Mouse (Mus musculus): ENCODE measurements around the gene Olfr119.
"Not testable (repeated sequence)": the region's sequence is repeated elsewhere in the genome, so short reads cannot be mapped to it uniquely, and the experiment has no call there.

Olfr119 gene

DNA sequence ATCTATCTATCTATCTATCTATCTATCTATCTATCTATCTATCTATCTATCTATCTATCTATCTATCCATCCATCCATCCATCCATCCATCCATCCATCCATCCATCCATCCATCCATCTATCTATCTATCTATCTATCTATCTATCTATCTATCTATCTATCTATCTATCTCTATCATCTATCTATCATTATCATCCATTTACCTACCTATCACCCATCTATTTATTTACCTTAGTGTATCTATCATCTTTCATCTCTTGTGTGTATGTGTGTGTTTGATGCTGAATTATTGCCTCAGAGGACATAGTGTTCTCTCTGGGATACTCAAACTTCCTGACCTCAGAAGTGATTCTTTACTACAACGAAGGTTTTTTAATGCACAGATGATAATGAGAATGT lies at the start of gene Olfr119:
Gene Olfr119 (plus strand): TSS at position 301 of the 400 bp plus-strand sequence.
- DNase-seq (ENCODE audit: low spot score): not testable (repeated sequence)

DNA sequence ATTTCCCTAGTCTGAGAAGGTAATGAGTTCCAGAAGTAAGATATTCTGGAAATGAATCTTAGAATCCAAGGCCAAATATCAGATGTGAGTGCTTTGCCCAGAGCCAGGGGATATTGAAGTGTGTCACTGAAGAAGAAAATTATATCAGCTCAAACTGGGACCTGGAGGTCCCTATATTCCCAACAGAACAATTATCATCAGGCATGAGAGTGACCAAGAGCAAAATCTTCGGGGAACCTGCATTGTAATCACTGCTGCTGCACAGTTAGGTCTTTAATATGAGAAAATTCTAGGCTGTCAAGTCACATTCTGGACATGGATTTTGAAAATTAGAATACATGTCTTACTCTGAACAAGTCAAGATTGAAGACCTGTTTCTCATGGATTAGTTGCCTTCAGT lies 32.7 kb upstream of the Olfr119 start, which contains the start of gene Olfr117:
Gene Olfr117 (minus strand): TSS at position 101 of the 400 bp plus-strand sequence.
- no peak for DNase-seq (ENCODE audit: low spot score)

DNA sequence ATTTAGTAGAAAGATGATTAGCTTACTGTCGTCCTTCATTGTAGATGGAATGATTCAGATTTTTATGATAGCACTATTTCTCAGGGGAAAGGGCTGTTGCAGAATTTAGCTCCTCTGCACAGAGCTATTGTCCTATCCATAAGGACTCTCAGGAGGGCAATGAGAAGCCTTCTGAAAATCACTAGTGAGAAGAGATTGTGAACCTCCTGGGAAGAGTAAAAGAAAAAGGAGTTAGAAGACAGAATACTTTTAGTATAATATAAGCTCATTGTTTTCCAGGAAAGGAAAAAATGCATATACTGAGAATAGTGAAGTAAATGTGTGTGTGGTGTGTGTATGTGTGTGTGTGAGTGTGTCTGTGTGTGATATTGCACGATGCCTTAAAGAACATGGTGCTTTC lies 29.7 kb upstream of the Olfr119 start, which contains the start of gene Olfr118:
Gene Olfr118 (plus strand): TSS at position 301 of the 400 bp plus-strand sequence.
- no peak for DNase-seq (ENCODE audit: low spot score)

DNA sequence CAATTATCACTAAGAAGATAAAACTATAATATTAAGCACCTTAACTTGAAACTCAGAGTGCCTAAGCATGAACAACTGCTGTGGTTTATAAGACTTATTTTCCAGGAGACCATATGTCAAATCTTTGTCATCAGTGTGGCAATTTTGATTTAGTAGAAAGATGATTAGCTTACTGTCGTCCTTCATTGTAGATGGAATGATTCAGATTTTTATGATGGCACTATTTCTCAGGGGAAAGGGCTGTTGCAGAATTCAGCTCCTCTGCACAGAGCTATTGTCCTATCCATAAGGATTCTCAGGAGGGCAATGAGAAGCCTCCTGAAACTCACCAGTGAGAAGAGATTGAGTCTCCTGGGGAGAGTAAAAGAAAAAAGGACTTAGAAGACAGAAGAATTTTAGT lies 25.1 kb downstream of the Olfr119 start, which contains the start of gene Olfr120:
Gene Olfr120 (plus strand): TSS at position 301 of the 400 bp plus-strand sequence.
- DNase-seq (ENCODE audit: low spot score): no peak

DNA sequence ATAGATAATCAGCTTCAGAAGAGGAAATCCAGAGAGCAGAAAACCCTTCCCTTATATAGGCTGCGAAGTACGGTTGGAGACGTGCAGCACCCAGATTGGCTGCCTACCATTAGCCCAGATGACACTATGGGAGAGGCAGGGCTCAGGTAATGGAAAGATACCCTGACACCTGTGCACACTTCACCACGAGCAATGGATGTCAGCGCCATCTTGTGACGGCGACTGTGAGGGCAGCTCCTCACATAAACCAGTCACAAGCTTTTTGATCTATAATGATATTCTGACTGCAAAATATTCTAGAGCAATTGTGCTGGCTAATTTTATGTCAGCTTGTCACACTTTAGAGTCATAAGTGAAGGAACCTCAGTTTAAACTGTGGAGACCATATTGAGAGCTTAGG lies 41.7 kb downstream of the Olfr119 start:
- no peak for DNase-seq (ENCODE audit: low spot score)

All from T-cell, adult 2 months (primary cell).